ENCODE assay signal across 11 mouse cellular contexts in genomic region chr3:152208096-152208885, GRCm38 (mm10). TPM values are rescaled to one million over a fixed set of nuclear protein-coding genes. Genes with fewer than 3 reads are reported as not detected.
DNase-seq lines count a peak whose midpoint lies in the region; ATAC-seq lines count a peak whose summit lies in the region.
"Had no signal": no experiment of that assay in that cellular context is flagged by ENCODE, and none has a peak within 500 bp of the region (broad histone marks: within the 10 kb centered on the region; RNA-seq: fewer than 3 reads in every experiment).

No protein-coding gene starts in this region.

- no peak overlapping the region for H3K9ac ChIP-seq in midbrain, embryonic 11.5 days (ENCODE audit: low read length)
- no peak overlapping the region for H3K9ac ChIP-seq in limb, embryonic 13.5 days
- H3K9ac ChIP-seq in stomach, embryonic 15.5 days, result no peak overlapping the region

- 96% methylated on average over 7 of the region's 7 CpGs for WGBS in midbrain, embryonic 10.5 days
- WGBS in midbrain, embryonic 11.5 days, result 92% methylated on average over 7 of the region's 7 CpGs
- WGBS in limb, embryonic 13.5 days, result 84% methylated on average over 7 of the region's 7 CpGs
- 83% methylated on average over 7 of the region's 7 CpGs for WGBS in stomach, embryonic 15.5 days

- peak overlapping the region; percentile 74 for H3K4me3 ChIP-seq in midbrain, embryonic 10.5 days
- H3K4me3 ChIP-seq in midbrain, embryonic 11.5 days (ENCODE audit: low read depth, low read length), result no peak overlapping the region
- H3K4me3 ChIP-seq in limb, embryonic 13.5 days, result no peak overlapping the region
- no peak overlapping the region for H3K4me3 ChIP-seq in stomach, embryonic 15.5 days (replicated peaks)

- peaks cover 29% of the 10 kb centered on the region for H3K4me1 ChIP-seq in midbrain, embryonic 10.5 days
- peaks cover 25% of the 10 kb centered on the region for H3K4me1 ChIP-seq in midbrain, embryonic 11.5 days (ENCODE audit: control insufficient read depth, insufficient read depth, low read length)
- H3K4me1 ChIP-seq in limb, embryonic 13.5 days, result peaks cover 26% of the 10 kb centered on the region
- peaks cover 11% of the 10 kb centered on the region for H3K4me1 ChIP-seq in stomach, embryonic 15.5 days

- peak; percentile 83 for DNase-seq in heart, adult 11 months
- no peak for DNase-seq in heart, postnatal 10 days
- DNase-seq in midbrain, embryonic 10.5 days (ENCODE audit: low spot score), result no peak
- no peak for DNase-seq in midbrain, embryonic 11.5 days (ENCODE audit: low spot score, missing footprints)
- no peak for DNase-seq in T-cell, adult 2 months (ENCODE audit: low spot score)
- no peak for DNase-seq in ovary, postnatal 36 days (ENCODE audit: low spot score)
- DNase-seq: adrenal gland, adult 2 months; thymus, postnatal 4 days had no signal

- H3K27me3 ChIP-seq in midbrain, embryonic 10.5 days (ENCODE audit: low read depth, poor library complexity, severe bottlenecking), result no peaks in the 10 kb centered on the region
- H3K27me3 ChIP-seq in midbrain, embryonic 11.5 days (ENCODE audit: control insufficient read depth, insufficient read depth, low read length), result no peaks in the 10 kb centered on the region
- H3K27me3 ChIP-seq in limb, embryonic 13.5 days, result no peaks in the 10 kb centered on the region
- H3K27me3 ChIP-seq in stomach, embryonic 15.5 days (replicated peaks), result no peaks in the 10 kb centered on the region

- ATAC-seq in midbrain, embryonic 11.5 days (ENCODE audit: low FRiP score), result no peak
- ATAC-seq in limb, embryonic 13.5 days (ENCODE audit: low FRiP score, low read depth), result no peak
- ATAC-seq in stomach, embryonic 15.5 days (ENCODE audit: insufficient read depth, low FRiP score, low read depth), result no peak

- intact Hi-C loops in heart, postnatal 10 days (cut with DNase I), result no loop called here

- no peak overlapping the region for H3K4me2 ChIP-seq in midbrain, embryonic 11.5 days
- peak overlapping the region; percentile 27 for H3K4me2 ChIP-seq in limb, embryonic 13.5 days (replicated peaks)
- peak overlapping the region; percentile 25; the same call in 1 of the 2 replicates for H3K4me2 ChIP-seq in stomach, embryonic 15.5 days

- peaks cover 29% of the 10 kb centered on the region for H3K36me3 ChIP-seq in midbrain, embryonic 10.5 days
- no peaks in the 10 kb centered on the region for H3K36me3 ChIP-seq in midbrain, embryonic 11.5 days (ENCODE audit: control insufficient read depth, insufficient read depth, low read length)
- 0 out of 2 replicates have a peak, but pooled peaks cover 3% of the 10 kb centered on the region for H3K36me3 ChIP-seq in limb, embryonic 13.5 days
- no peaks in the 10 kb centered on the region for H3K36me3 ChIP-seq in stomach, embryonic 15.5 days

- no peaks in the 10 kb centered on the region for H3K9me3 ChIP-seq in midbrain, embryonic 10.5 days (replicated peaks)
- no peaks in the 10 kb centered on the region for H3K9me3 ChIP-seq in midbrain, embryonic 11.5 days (ENCODE audit: control insufficient read depth, low read length)
- no peaks in the 10 kb centered on the region for H3K9me3 ChIP-seq in limb, embryonic 13.5 days
- H3K9me3 ChIP-seq in stomach, embryonic 15.5 days, result no peaks in the 10 kb centered on the region

- H3K27ac ChIP-seq in midbrain, embryonic 10.5 days (replicated peaks), result no peak overlapping the region
- no peak overlapping the region for H3K27ac ChIP-seq in midbrain, embryonic 11.5 days (ENCODE audit: low read depth, low read length)
- H3K27ac ChIP-seq in limb, embryonic 13.5 days, result no peak overlapping the region
- no peak overlapping the region for H3K27ac ChIP-seq in stomach, embryonic 15.5 days

RNA-seq across cellular contexts. Expression of gene Dnajb4, which starts 1.8 kb away (rescaled TPM):
- total RNA-seq in heart, postnatal 10 days (2021), result 10 to 100 TPM; 70.3 to 70.6 TPM
- polyA plus RNA-seq in midbrain, embryonic 10.5 days (2016; fragmentation: Nextera tagmentation; extraction: Ambion mirVana), result 20.1 and 22.6 TPM in 2 replicates
- polyA plus RNA-seq in midbrain, embryonic 11.5 days (2014; fragmentation: Nextera tagmentation; extraction: Ambion mirVana), result 26.6 and 29.0 TPM in 2 replicates
- polyA plus RNA-seq in limb, embryonic 13.5 days (2015; fragmentation: Nextera tagmentation; extraction: Ambion mirVana), result 34.2 and 37.2 TPM in 2 replicates
- 30.9 and 34.9 TPM in 2 replicates for polyA plus RNA-seq in stomach, embryonic 15.5 days (2015; fragmentation: Nextera tagmentation; extraction: Ambion mirVana)

RNA-seq across cellular contexts. Expression of gene Fubp1, which starts 1.9 kb away (rescaled TPM):
- 10 to 100 TPM; 82.2 to 90.6 TPM for total RNA-seq in heart, postnatal 10 days (2021)
- polyA plus RNA-seq in midbrain, embryonic 10.5 days (2016; fragmentation: Nextera tagmentation; extraction: Ambion mirVana), result 411 and 422 TPM in 2 replicates
- polyA plus RNA-seq in midbrain, embryonic 11.5 days (2014; fragmentation: Nextera tagmentation; extraction: Ambion mirVana), result 452 and 457 TPM in 2 replicates
- polyA plus RNA-seq in limb, embryonic 13.5 days (2015; fragmentation: Nextera tagmentation; extraction: Ambion mirVana), result 325 and 338 TPM in 2 replicates
- polyA plus RNA-seq in stomach, embryonic 15.5 days (2015; fragmentation: Nextera tagmentation; extraction: Ambion mirVana), result 191 and 208 TPM in 2 replicates

RNA-seq across cellular contexts. Expression of gene Gipc2, which starts 42.3 kb away (rescaled TPM):
- 1 to 10 TPM; 3.8 to 5.4 TPM for total RNA-seq in heart, postnatal 10 days (2021)
- 0.95 and 1.5 TPM in 2 replicates for polyA plus RNA-seq in midbrain, embryonic 10.5 days (2016; fragmentation: Nextera tagmentation; extraction: Ambion mirVana)
- 1.5 and 2.1 TPM in 2 replicates for polyA plus RNA-seq in midbrain, embryonic 11.5 days (2014; fragmentation: Nextera tagmentation; extraction: Ambion mirVana)
- 2.7 and 3.3 TPM in 2 replicates for polyA plus RNA-seq in limb, embryonic 13.5 days (2015; fragmentation: Nextera tagmentation; extraction: Ambion mirVana)
- 57.5 and 78.6 TPM in 2 replicates for polyA plus RNA-seq in stomach, embryonic 15.5 days (2015; fragmentation: Nextera tagmentation; extraction: Ambion mirVana)
- total RNA-seq: granulocyte monocyte progenitor cell, adult 5-6 weeks had no signal

RNA-seq across cellular contexts. Expression of gene Nexn, which starts 57.9 kb away (rescaled TPM):
- total RNA-seq in heart, postnatal 10 days (2021), result 100 to 1,000 TPM; 284 to 289 TPM
- 3.0 and 4.5 TPM in 2 replicates for polyA plus RNA-seq in midbrain, embryonic 10.5 days (2016; fragmentation: Nextera tagmentation; extraction: Ambion mirVana)
- polyA plus RNA-seq in midbrain, embryonic 11.5 days (2014; fragmentation: Nextera tagmentation; extraction: Ambion mirVana), result 2.6 and 4.2 TPM in 2 replicates
- 26.0 and 27.9 TPM in 2 replicates for polyA plus RNA-seq in limb, embryonic 13.5 days (2015; fragmentation: Nextera tagmentation; extraction: Ambion mirVana)
- polyA plus RNA-seq in stomach, embryonic 15.5 days (2015; fragmentation: Nextera tagmentation; extraction: Ambion mirVana), result 35.8 and 37.5 TPM in 2 replicates
- total RNA-seq: granulocyte monocyte progenitor cell, adult 5-6 weeks had no signal
- polyA plus RNA-seq: adrenal gland, adult 2 months had no signal

Comparison
In these comparisons a context has a peak if more than half of its experiments do, and no peak if none do; other contexts are left out.
1. RNA of gene Gipc2, which starts 42.3 kb away (polyA plus RNA-seq): 57.5 to 78.6 TPM in stomach, embryonic 15.5 days; 2.7 to 3.3 TPM in limb, embryonic 13.5 days, 1.5 to 2.1 TPM in midbrain, embryonic 11.5 days and 0.95 to 1.5 TPM in midbrain, embryonic 10.5 days; every median in the first group is over 10 times any median in the second.